Mouse (Mus musculus) thymus, adult 2 months (tissue): ENCODE data around the gene Dgkh. TPM values are rescaled to one million over a fixed set of nuclear protein-coding genes. Genes with fewer than 3 reads are reported as not detected.

Experiments
- DNase-seq: peaks from one replicate; pipeline ENCODE4 v3.0.0; 2021
- H3K27ac ChIP-seq: fragments of 200-500 bp; 2 replicates; pipeline ENCODE4 v1.5.1; 2012; ENCODE audit warnings: low read length, control low read depth; ENCODE audit not compliant: control insufficient read depth, insufficient read depth
- H3K27me3 ChIP-seq: fragments of 200-500 bp; 2 replicates; pipeline ENCODE4 v1.6.1; 2012; ENCODE audit warnings: mild to moderate bottlenecking, low read length, moderate library complexity, mixed read lengths; ENCODE audit not compliant: control insufficient read depth, insufficient read depth
- H3K36me3 ChIP-seq: fragments of 200-500 bp; 2 replicates; pipeline ENCODE4 v1.6.1; 2012; ENCODE audit warnings: mild to moderate bottlenecking, low read length, moderate library complexity; ENCODE audit not compliant: control insufficient read depth, insufficient read depth
- H3K4me1 ChIP-seq: fragments of 200-500 bp; replicated peaks from 2 replicates; pipeline ENCODE4 v1.6.1; 2012; ENCODE audit warnings: low read length; ENCODE audit not compliant: control insufficient read depth, insufficient read depth
- H3K4me3 ChIP-seq: fragments of 200-500 bp; 2 replicates; pipeline ENCODE4 v1.5.1; 2012; ENCODE audit warnings: mild to moderate bottlenecking, low read length, control low read depth, moderate library complexity; ENCODE audit not compliant: control insufficient read depth, insufficient read depth
- CTCF ChIP-seq: fragments of 200-500 bp; IDR thresholded peaks from 2 replicates; pipeline ENCODE4 v1.5.1; 2012; ENCODE audit warnings: mild to moderate bottlenecking, control low read depth, low read length, moderate library complexity, borderline replicate concordance; ENCODE audit not compliant: control insufficient read depth, poor library complexity, insufficient read depth; ENCODE audit errors: extremely low read depth
- POLR2A ChIP-seq: fragments of 200-500 bp; IDR thresholded peaks from 2 replicates; pipeline ENCODE4 v1.6.1; 2012; ENCODE audit warnings: mild to moderate bottlenecking, low read length, control low read depth, moderate library complexity; ENCODE audit not compliant: control insufficient read depth, poor library complexity, insufficient read depth; ENCODE audit errors: extremely low read depth
- WGBS: fragments of 180-500 bp; shearing (Covaris S2); methylation state at CpG from one replicate; pipeline ENCODE4 v1.1.7; 2018; 5-methylcytosine and 5-hydroxymethylcytosine counted together
- polyA plus RNA-seq: library from polyadenylated mRNA; depleted of rRNA; stranded (reverse); fragments of >200 nt; gene quantifications from 2 replicates; pipeline ENCODE4 v1.2.3, GENCODE M21; 2012; rRNA removed

Gene Dgkh
- 0.84 and 0.88 TPM in 2 replicates for polyA plus RNA-seq

GRCm38 (mm10) chr14:78732617-78733312 is at the start of gene Dgkh:
Dgkh (minus strand) TSS chr14:78732776.
- Histone ChIP-seq H3K27me3 (peaks cover 15% of the 10 kb centered on the region; the same call in 1 of the 2 replicates), H3K36me3 (no peaks in the 10 kb centered on the region), H3K4me3 (peak within 1 kb of the TSS; percentile 40), H3K4me1 (peaks cover 7% of the 10 kb centered on the region), H3K27ac (no peak within 1 kb of the TSS)
- peak; percentile 74 for DNase-seq
- 3% methylated on average over 70 of the region's 71 CpGs for WGBS
- TF ChIP-seq POLR2A = no peak
- no peak for TF ChIP-seq CTCF

GRCm38 (mm10) chr14:78777215-78777614 is 44.6 kb upstream of the Dgkh start:
- Histone ChIP-seq H3K27ac (no peak overlapping the region), H3K4me1 (peaks cover 4% of the 10 kb centered on the region), H3K36me3 (no peaks in the 10 kb centered on the region), H3K4me3 (no peak overlapping the region), H3K27me3 (no peaks in the 10 kb centered on the region)
- TF ChIP-seq CTCF (no peak), POLR2A (no peak)
- WGBS = 87% methylated on average over 18 of the region's 18 CpGs
- no peak for DNase-seq

DNA sequence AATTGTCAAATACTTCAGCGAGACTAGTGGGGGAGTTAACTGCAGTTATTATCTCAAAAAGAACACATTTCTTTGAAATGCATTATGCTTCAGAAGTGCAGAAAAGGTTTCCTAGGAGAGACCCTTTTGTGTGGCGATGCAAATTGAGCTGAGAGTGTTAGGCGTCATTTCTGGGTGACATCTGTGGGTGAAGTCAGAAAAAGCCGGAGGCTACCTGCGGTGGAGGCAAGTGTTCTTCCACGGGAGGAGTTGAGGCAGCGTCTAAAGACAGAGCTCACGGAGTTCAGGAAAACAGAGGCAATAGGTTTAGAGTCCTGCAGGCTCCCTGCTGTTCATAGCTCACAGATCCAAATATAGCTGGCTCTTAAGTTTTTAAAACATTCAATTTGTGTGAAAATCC is 44.1 kb upstream of the Dgkh start:
- no peak overlapping the region for H3K27ac ChIP-seq
- no peaks in the 10 kb centered on the region for H3K36me3 ChIP-seq
- H3K4me3 ChIP-seq = no peak overlapping the region
- DNase-seq = no peak
- TF ChIP-seq POLR2A = no peak
- no peak for TF ChIP-seq CTCF
- H3K4me1 ChIP-seq = peaks cover 4% of the 10 kb centered on the region
- WGBS = 72% methylated on average over 8 of the region's 8 CpGs
- H3K27me3 ChIP-seq = no peaks in the 10 kb centered on the region

DNA sequence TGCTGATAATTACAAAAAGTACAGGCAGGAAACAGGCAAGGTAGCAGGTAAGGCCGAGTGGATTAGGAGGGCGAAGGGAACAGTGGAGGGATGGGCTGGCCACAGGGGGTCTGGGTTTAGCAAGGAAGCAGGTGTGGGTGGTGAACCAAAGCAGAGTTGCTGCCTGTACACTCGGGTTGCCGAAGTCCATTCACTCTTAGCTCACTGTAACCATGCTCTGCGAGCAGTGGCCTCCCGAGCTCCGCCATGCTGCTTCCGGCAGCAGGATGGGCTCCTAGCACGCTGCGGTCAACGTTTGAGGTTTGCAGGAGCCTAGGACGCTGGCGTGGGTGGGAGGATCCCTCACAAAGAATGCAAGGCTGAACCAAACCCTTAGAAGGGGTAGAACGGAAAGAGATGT is 43.1 kb upstream of the Dgkh start:
- WGBS = 88% methylated on average over 14 of the region's 14 CpGs
- TF ChIP-seq POLR2A (no peak), CTCF (no peak)
- Histone ChIP-seq H3K4me3 (no peak overlapping the region), H3K4me1 (peaks cover 4% of the 10 kb centered on the region), H3K36me3 (no peaks in the 10 kb centered on the region), H3K27ac (no peak overlapping the region), H3K27me3 (no peaks in the 10 kb centered on the region)
- no peak for DNase-seq

DNA sequence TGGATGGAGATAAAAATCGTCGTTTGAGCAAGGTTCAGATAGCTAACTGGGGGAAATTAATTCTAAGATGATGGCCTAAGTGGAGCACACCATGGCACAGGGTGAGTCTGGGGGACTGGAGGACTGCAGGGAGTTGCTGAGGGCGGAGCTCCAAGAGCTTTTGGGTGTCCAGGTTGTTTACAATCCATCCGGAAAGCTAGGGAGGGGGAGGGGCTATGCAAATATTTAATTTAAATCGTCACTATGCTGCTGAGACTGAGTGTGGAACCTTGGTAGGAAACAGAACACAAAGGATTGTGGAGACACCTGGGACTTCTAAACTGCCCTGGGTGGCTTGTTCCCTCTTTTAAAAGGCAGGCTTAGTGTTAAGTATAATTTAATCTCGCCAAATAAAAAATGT is 42.6 kb upstream of the Dgkh start:
- Histone ChIP-seq H3K4me1 (peaks cover 4% of the 10 kb centered on the region), H3K27ac (no peak overlapping the region), H3K36me3 (no peaks in the 10 kb centered on the region), H3K4me3 (no peak overlapping the region), H3K27me3 (no peaks in the 10 kb centered on the region)
- no peak for TF ChIP-seq POLR2A
- TF ChIP-seq CTCF = no peak
- DNase-seq = no peak
- WGBS = 74% methylated on average over 6 of the region's 6 CpGs

GRCm38 (mm10) chr14:78770457-78770856 is 37.9 kb upstream of the Dgkh start:
- TF ChIP-seq CTCF (no peak), POLR2A (no peak)
- no peaks in the 10 kb centered on the region for H3K36me3 ChIP-seq
- H3K27me3 ChIP-seq = no peaks in the 10 kb centered on the region
- H3K27ac ChIP-seq = no peak overlapping the region
- DNase-seq = no peak
- no peak overlapping the region for H3K4me3 ChIP-seq
- WGBS = 61% methylated on average over 3 of the region's 3 CpGs
- H3K4me1 ChIP-seq = no peaks in the 10 kb centered on the region

- WGBS = 94% methylated on average over 2 of the region's 2 CpGs
- H3K36me3 ChIP-seq = no peaks in the 10 kb centered on the region
Measured at GRCm38 (mm10) chr14:78761064-78761463, 28.5 kb upstream of the Dgkh start.

More at GRCm38 (mm10) chr14:78761064-78761463, 28.5 kb upstream of the Dgkh start:
- DNase-seq = no peak
- Histone ChIP-seq H3K4me1 (no peaks in the 10 kb centered on the region), H3K27me3 (no peaks in the 10 kb centered on the region), H3K27ac (no peak overlapping the region), H3K4me3 (no peak overlapping the region)
- TF ChIP-seq CTCF = no peak
- no peak for TF ChIP-seq POLR2A
